Comparison of ENCODE assay signal across 8 mouse cellular contexts in the genomic region with DNA sequence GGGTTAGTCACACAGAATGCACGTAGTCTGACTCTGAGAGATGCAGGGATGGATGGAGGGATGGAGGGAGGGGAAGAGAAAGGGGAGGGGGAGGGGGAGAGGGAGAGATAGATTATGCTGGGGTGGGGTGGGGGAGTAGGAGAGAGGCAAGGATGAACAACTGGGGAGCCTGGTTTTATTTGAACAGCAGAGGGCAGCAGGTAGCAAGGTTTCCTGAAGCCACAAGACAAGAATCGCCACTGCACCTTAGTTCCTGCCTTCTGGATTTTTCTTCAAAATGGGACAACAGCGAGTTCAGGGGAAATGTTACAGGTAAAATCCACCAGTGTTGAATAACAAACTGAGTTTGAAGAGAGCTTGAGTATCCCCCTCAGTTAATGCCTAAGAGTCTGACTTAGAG. TPM values are rescaled to one million over a fixed set of nuclear protein-coding genes. Genes with fewer than 3 reads are reported as not detected.
DNase-seq lines count a peak whose midpoint lies in the region; ATAC-seq and TF ChIP-seq lines count a peak whose summit lies in the region.
"Had no signal": no experiment of that assay in that cellular context is flagged by ENCODE, and none has a peak within 500 bp of the region (broad histone marks: within the 10 kb centered on the region; RNA-seq: fewer than 3 reads in every experiment).

No protein-coding gene starts in this region.

- WGBS in midbrain, embryonic 10.5 days = 32% methylated on average over 3 of the region's 3 CpGs
- WGBS in midbrain, embryonic 13.5 days = 38% methylated on average over 3 of the region's 3 CpGs
- 17% methylated on average over 3 of the region's 3 CpGs for WGBS in heart, postnatal 0 days
- 37% methylated on average over 3 of the region's 3 CpGs for WGBS in limb, embryonic 10.5 days
- WGBS in stomach, postnatal 0 days = 22% methylated on average over 3 of the region's 3 CpGs

- H3K9ac ChIP-seq in midbrain, embryonic 13.5 days (replicated peaks) = no peak overlapping the region
- H3K9ac ChIP-seq in heart, postnatal 0 days (replicated peaks; ENCODE audit: low read depth, low read length) = no peak overlapping the region
- H3K9ac ChIP-seq in stomach, postnatal 0 days (ENCODE audit: low read length) = no peak overlapping the region

- no peaks in the 10 kb centered on the region for H3K27me3 ChIP-seq in midbrain, embryonic 10.5 days (ENCODE audit: low read depth, poor library complexity, severe bottlenecking)
- H3K27me3 ChIP-seq in midbrain, embryonic 13.5 days = no peaks in the 10 kb centered on the region
- no peaks in the 10 kb centered on the region for H3K27me3 ChIP-seq in heart, postnatal 0 days (ENCODE audit: control insufficient read depth, insufficient read depth, low read length)
- H3K27me3 ChIP-seq in limb, embryonic 10.5 days (ENCODE audit: low read depth, poor library complexity, severe bottlenecking) = no peaks in the 10 kb centered on the region
- H3K27me3 ChIP-seq in stomach, postnatal 0 days (ENCODE audit: control insufficient read depth, insufficient read depth, low read length) = no peaks in the 10 kb centered on the region

- H3K9me3 ChIP-seq in midbrain, embryonic 10.5 days (replicated peaks) = no peaks in the 10 kb centered on the region
- no peaks in the 10 kb centered on the region for H3K9me3 ChIP-seq in midbrain, embryonic 13.5 days
- H3K9me3 ChIP-seq in heart, postnatal 0 days (replicated peaks; ENCODE audit: control insufficient read depth, low read length) = no peaks in the 10 kb centered on the region
- no peaks in the 10 kb centered on the region for H3K9me3 ChIP-seq in limb, embryonic 10.5 days (replicated peaks)
- no peaks in the 10 kb centered on the region for H3K9me3 ChIP-seq in stomach, postnatal 0 days (ENCODE audit: control insufficient read depth, low read length)

- H3K4me1 ChIP-seq in midbrain, embryonic 10.5 days = peaks cover 8% of the 10 kb centered on the region
- peaks cover 17% of the 10 kb centered on the region for H3K4me1 ChIP-seq in midbrain, embryonic 13.5 days (replicated peaks)
- peaks cover 7% of the 10 kb centered on the region; the same call in 1 of the 2 replicates for H3K4me1 ChIP-seq in heart, postnatal 0 days (ENCODE audit: control insufficient read depth, insufficient read depth)
- no peaks in the 10 kb centered on the region for H3K4me1 ChIP-seq in limb, embryonic 10.5 days
- no peaks in the 10 kb centered on the region; the same call in 1 of the 2 replicates for H3K4me1 ChIP-seq in stomach, postnatal 0 days (replicated peaks; ENCODE audit: control insufficient read depth, insufficient read depth)

- TF ChIP-seq POLR2A in brain, embryonic 14.5 days (IDR thresholded peaks at IDR 0.05; ENCODE audit: borderline replicate concordance, extremely low read depth, insufficient read depth, insufficient read length, poor library complexity, severe bottlenecking) = no peak

- no peak overlapping the region for H3K4me2 ChIP-seq in midbrain, embryonic 13.5 days (replicated peaks)
- no peak overlapping the region for H3K4me2 ChIP-seq in heart, postnatal 0 days (ENCODE audit: low read depth, low read length)
- H3K4me2 ChIP-seq in stomach, postnatal 0 days (replicated peaks; ENCODE audit: low read depth) = no peak overlapping the region

- DNase-seq in midbrain, embryonic 10.5 days (ENCODE audit: low spot score) = peak; percentile 27
- DNase-seq in Muller cell, postnatal 12 days (ENCODE audit: inconsistent ontology term) = peak; percentile 36
- DNase-seq in brain, embryonic 14.5 days (ENCODE audit: low read depth) = peak; percentile 65
- peak; percentile 61 for DNase-seq in heart, postnatal 0 days (ENCODE audit: low spot score)
- DNase-seq in limb, embryonic 10.5 days (ENCODE audit: low spot score) = peak; percentile 55
- peak; percentile 66 for DNase-seq in stomach, postnatal 0 days (ENCODE audit: low spot score)

- ATAC-seq in midbrain, embryonic 13.5 days = no peak
- no peak for ATAC-seq in heart, postnatal 0 days (ENCODE audit: insufficient read depth, low read depth)
- ATAC-seq in stomach, postnatal 0 days (ENCODE audit: low FRiP score, low TSS enrichment) = no peak

- peak; percentile 64 for TF ChIP-seq CTCF in brain, embryonic 14.5 days (IDR thresholded peaks at IDR 0.05; ENCODE audit: borderline replicate concordance, extremely low read depth, insufficient read depth, insufficient read length)
- peak; percentile 64 for TF ChIP-seq CTCF in heart, postnatal 0 days (IDR thresholded peaks at IDR 0.05; ENCODE audit: low read depth)
- TF ChIP-seq CTCF in stomach, postnatal 0 days (IDR thresholded peaks at IDR 0.05; ENCODE audit: low read depth) = peak; percentile 79

- no peak for TF ChIP-seq EP300 in heart, postnatal 0 days (IDR thresholded peaks at IDR 0.05; ENCODE audit: low read depth)
- TF ChIP-seq EP300 in stomach, postnatal 0 days (optimal IDR thresholded peaks at IDR 0.05) = no peak

- no peak overlapping the region for H3K4me3 ChIP-seq in midbrain, embryonic 10.5 days
- no peak overlapping the region for H3K4me3 ChIP-seq in midbrain, embryonic 13.5 days (replicated peaks)
- no peak overlapping the region for H3K4me3 ChIP-seq in heart, postnatal 0 days (ENCODE audit: low read depth, low read length)
- no peak overlapping the region for H3K4me3 ChIP-seq in limb, embryonic 10.5 days
- H3K4me3 ChIP-seq in stomach, postnatal 0 days (ENCODE audit: low read depth, low read length) = no peak overlapping the region
- H3K4me3 ChIP-seq: megakaryocyte, embryonic 14.5 days had no signal

- no peak overlapping the region for H3K27ac ChIP-seq in midbrain, embryonic 10.5 days (replicated peaks)
- no peak overlapping the region for H3K27ac ChIP-seq in midbrain, embryonic 13.5 days
- no peak overlapping the region for H3K27ac ChIP-seq in heart, postnatal 0 days (ENCODE audit: low read depth)
- no peak overlapping the region for H3K27ac ChIP-seq in limb, embryonic 10.5 days
- H3K27ac ChIP-seq in stomach, postnatal 0 days (replicated peaks) = no peak overlapping the region

- no peaks in the 10 kb centered on the region for H3K36me3 ChIP-seq in midbrain, embryonic 10.5 days
- no peaks in the 10 kb centered on the region for H3K36me3 ChIP-seq in midbrain, embryonic 13.5 days
- no peaks in the 10 kb centered on the region for H3K36me3 ChIP-seq in heart, postnatal 0 days (replicated peaks; ENCODE audit: control insufficient read depth, insufficient read depth, low read length)
- H3K36me3 ChIP-seq in limb, embryonic 10.5 days = no peaks in the 10 kb centered on the region
- no peaks in the 10 kb centered on the region for H3K36me3 ChIP-seq in stomach, postnatal 0 days (ENCODE audit: control insufficient read depth, insufficient read depth, low read length)

RNA-seq across cellular contexts. Expression of gene Umps, which starts 32.5 kb away (rescaled TPM):
- polyA plus RNA-seq in midbrain, embryonic 10.5 days (2016; fragmentation: Nextera tagmentation; extraction: Ambion mirVana) = 82.5 and 95.8 TPM in 2 replicates
- 28.5 and 29.3 TPM in 2 replicates for polyA plus RNA-seq in midbrain, embryonic 13.5 days (2015; fragmentation: Nextera tagmentation; extraction: Ambion mirVana)
- 17.6 and 18.8 TPM in 2 replicates for polyA plus RNA-seq in brain, embryonic 14.5 days (2012; rRNA removed)
- total RNA-seq in heart, postnatal 0 days (2014; rRNA removed; ENCODE audit: low replicate concordance) = 14.3 and 15.0 TPM in 2 replicates
- 12.5 and 12.6 TPM in 2 replicates for polyA plus RNA-seq in heart, postnatal 0 days (2015; fragmentation: Nextera tagmentation; extraction: Ambion mirVana)
- 107 and 119 TPM in 2 replicates for polyA plus RNA-seq in limb, embryonic 10.5 days (2016; fragmentation: Nextera tagmentation; extraction: Ambion mirVana)
- 24.0 and 26.4 TPM in 2 replicates for polyA plus RNA-seq in stomach, postnatal 0 days (2015; fragmentation: Nextera tagmentation; extraction: Ambion mirVana)
